Mouse (Mus musculus) stomach, embryonic 16.5 days (tissue): ENCODE results near the gene Bcl9l. TPM values are rescaled to one million over a fixed set of nuclear protein-coding genes. Genes with fewer than 3 reads are reported as not detected.
A peak's percentile ranks its signal among the peaks of the same experiment; 100 is the strongest.

Source experiments
- ATAC-seq: fragments of 200-750 bp; cut with Nextera tagmentation; 2 replicates; pipeline ENCODE4 v1.8.0; 2017; ENCODE audit warnings: moderate number of reproducible peaks, moderate TSS enrichment; ENCODE audit not compliant: insufficient read depth, low FRiP score
- H3K27ac ChIP-seq: fragments of 300-500 bp; sonication (generic); 2 replicates; pipeline ENCODE4 v1.5.1; 2014; ENCODE audit warnings: low read length
- H3K27me3 ChIP-seq: fragments of 300-500 bp; sonication (generic); 2 replicates; pipeline ENCODE4 v1.6.1; 2014; ENCODE audit warnings: low read length, control low read depth, mixed read lengths; ENCODE audit not compliant: control insufficient read depth, insufficient read depth
- H3K36me3 ChIP-seq: fragments of 300-500 bp; sonication (generic); 2 replicates; pipeline ENCODE4 v1.6.1; 2014; ENCODE audit warnings: low read length; ENCODE audit not compliant: control insufficient read depth, insufficient read depth
- H3K4me1 ChIP-seq: fragments of 300-500 bp; sonication (generic); 2 replicates; pipeline ENCODE4 v1.6.1; 2014; ENCODE audit warnings: low read length, control low read depth, mixed read lengths; ENCODE audit not compliant: control insufficient read depth, insufficient read depth
- H3K4me2 ChIP-seq: fragments of 300-500 bp; sonication (generic); 2 replicates; pipeline ENCODE4 v1.6.1; 2014; ENCODE audit warnings: low read depth, low read length, mixed read lengths
- H3K4me3 ChIP-seq: fragments of 300-500 bp; sonication (generic); replicated peaks from 2 replicates; pipeline ENCODE4 v1.5.1; 2014; ENCODE audit warnings: mild to moderate bottlenecking, low read length
- H3K9ac ChIP-seq: fragments of 300-500 bp; sonication (generic); 2 replicates; pipeline ENCODE4 v1.6.1; 2014; ENCODE audit warnings: low read length
- H3K9me3 ChIP-seq: fragments of 300-500 bp; sonication (generic); replicated peaks from 2 replicates; pipeline ENCODE4 v1.6.1; 2016; ENCODE audit warnings: low read length, control low read depth; ENCODE audit not compliant: control insufficient read depth
- WGBS: fragments of 180-500 bp; shearing (Covaris S2); extraction: QIAGEN DNeasy Blood & Tissue Kit; methylation state at CpG from one replicate; pipeline ENCODE4 v1.1.7; 2014; 5-methylcytosine and 5-hydroxymethylcytosine counted together
- polyA plus RNA-seq: library from polyadenylated mRNA; unstranded; fragments of >200 nt; fragmentation: Nextera tagmentation; extraction: Ambion mirVana; gene quantifications from 2 replicates; pipeline ENCODE4 v1.2.1, GENCODE M21; 2015

Bcl9l gene
- polyA plus RNA-seq, 1 experiment from 2014 or later: 10.6 TPM

DNA sequence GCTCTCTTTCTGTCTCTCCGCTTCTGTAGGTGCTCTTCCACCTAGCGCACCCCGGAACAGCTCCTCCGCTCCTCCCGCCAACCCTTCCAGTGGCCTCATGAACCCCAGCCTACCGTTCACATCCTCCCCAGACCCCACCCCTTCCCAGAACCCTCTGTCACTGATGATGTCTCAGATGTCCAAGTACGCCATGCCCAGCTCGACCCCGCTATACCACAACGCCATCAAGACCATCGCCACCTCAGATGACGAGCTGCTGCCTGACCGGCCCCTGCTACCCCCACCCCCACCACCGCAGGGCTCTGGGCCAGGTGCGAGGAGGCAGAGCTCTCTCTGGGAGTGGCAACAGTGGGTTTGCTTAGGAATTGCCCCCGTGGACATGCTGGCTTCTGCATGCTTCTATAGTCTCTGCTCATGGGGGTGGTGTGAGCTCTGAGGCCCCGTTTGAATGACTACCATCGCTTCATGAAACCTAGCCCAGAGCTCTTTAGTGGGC is 25.5 kb downstream of the Bcl9l start:
- no peak overlapping the region for H3K4me2 ChIP-seq
- H3K27ac ChIP-seq: no peak overlapping the region
- peaks cover 22% of the 10 kb centered on the region for H3K36me3 ChIP-seq
- H3K9ac ChIP-seq: no peak overlapping the region
- no peaks in the 10 kb centered on the region for H3K27me3 ChIP-seq
- H3K4me1 ChIP-seq: peaks cover 30% of the 10 kb centered on the region
- H3K4me3 ChIP-seq: no peak overlapping the region
- ATAC-seq: no peak
- no peaks in the 10 kb centered on the region for H3K9me3 ChIP-seq
- 79% methylated on average over 18 of the region's 18 CpGs for WGBS

- Histone ChIP-seq H3K4me1 (peaks cover 30% of the 10 kb centered on the region), H3K9me3 (no peaks in the 10 kb centered on the region), H3K27me3 (no peaks in the 10 kb centered on the region), H3K27ac (peak overlapping the region; percentile 71), H3K4me2 (peak overlapping the region; percentile 57), H3K36me3 (peaks cover 22% of the 10 kb centered on the region), H3K9ac (peak overlapping the region; percentile 65), H3K4me3 (no peak overlapping the region)
- 84% methylated on average over 19 of the region's 19 CpGs for WGBS
- no peak for ATAC-seq
Measured at GRCm38 (mm10) chr9:44508721-44509486, 26.3 kb downstream of the Bcl9l start.

DNA sequence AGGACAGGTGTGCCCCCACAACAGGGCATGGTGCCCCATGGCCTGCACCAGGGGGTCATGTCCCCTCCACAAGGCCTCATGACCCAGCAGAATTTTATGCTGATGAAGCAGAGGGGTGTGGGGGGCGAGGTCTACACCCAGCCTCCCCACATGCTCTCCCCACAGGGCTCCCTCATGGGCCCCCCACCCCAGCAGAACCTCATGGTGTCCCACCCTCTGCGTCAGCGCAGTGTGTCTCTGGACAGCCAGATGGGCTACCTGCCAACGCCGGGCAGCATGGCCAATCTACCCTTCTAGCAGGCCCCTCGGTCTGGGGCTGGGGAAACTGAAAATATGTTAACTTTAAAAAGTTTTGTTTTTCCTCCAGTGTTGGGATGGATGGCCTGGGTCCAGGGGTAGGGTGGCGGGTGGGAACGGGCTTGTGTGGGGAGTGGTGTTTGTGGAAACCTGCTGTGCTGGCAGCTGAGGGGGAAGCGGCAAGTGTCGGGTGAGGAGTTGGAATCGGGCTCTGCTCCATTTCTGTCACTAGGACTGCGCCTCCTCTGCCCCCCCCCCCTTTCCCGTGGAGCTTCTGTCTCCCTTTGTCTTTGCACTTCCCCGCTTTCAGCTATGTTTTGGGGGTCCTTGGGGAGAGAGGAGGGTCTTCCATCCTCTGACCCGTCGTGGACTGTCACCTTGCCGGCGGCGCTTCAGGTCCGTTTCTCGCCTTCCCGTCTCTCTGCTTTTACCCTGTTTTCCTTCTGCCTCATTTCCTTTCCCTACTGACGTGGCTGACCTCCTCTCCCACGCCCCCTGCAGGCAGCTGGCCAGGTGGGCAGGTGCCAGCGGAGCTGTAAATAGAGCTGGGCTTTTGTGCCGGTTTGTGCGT is 27.1 kb downstream of the Bcl9l start:
- Histone ChIP-seq H3K9ac (peak overlapping the region; percentile 65), H3K4me1 (peaks cover 30% of the 10 kb centered on the region), H3K27ac (peak overlapping the region; percentile 71)

GRCm38 (mm10) chr9:44510355-44510871 is 27.8 kb downstream of the Bcl9l start:
- no peaks in the 10 kb centered on the region for H3K9me3 ChIP-seq
- H3K27me3 ChIP-seq: no peaks in the 10 kb centered on the region
- H3K27ac ChIP-seq: peak overlapping the region; percentile 71; the same call in 1 of the 2 replicates
- no peak for ATAC-seq
- WGBS: 32% methylated on average over 9 of the region's 9 CpGs
- H3K36me3 ChIP-seq: peaks cover 22% of the 10 kb centered on the region
- peaks cover 30% of the 10 kb centered on the region for H3K4me1 ChIP-seq
- peak overlapping the region; percentile 35; the same call in 1 of the 2 replicates for H3K4me3 ChIP-seq
- H3K9ac ChIP-seq: peak overlapping the region; percentile 65
- H3K4me2 ChIP-seq: peak overlapping the region; percentile 57

More for the DNA sequence above, 27.1 kb downstream of the Bcl9l start:
- WGBS: 8% methylated on average over 27 of the region's 27 CpGs
- H3K4me2 ChIP-seq: peak overlapping the region; percentile 57
- peaks cover 22% of the 10 kb centered on the region for H3K36me3 ChIP-seq
- H3K27me3 ChIP-seq: no peaks in the 10 kb centered on the region
- peak overlapping the region; percentile 35 for H3K4me3 ChIP-seq
- ATAC-seq: peak; percentile 28; the same call in 1 of the 2 replicates
- no peaks in the 10 kb centered on the region for H3K9me3 ChIP-seq

DNA sequence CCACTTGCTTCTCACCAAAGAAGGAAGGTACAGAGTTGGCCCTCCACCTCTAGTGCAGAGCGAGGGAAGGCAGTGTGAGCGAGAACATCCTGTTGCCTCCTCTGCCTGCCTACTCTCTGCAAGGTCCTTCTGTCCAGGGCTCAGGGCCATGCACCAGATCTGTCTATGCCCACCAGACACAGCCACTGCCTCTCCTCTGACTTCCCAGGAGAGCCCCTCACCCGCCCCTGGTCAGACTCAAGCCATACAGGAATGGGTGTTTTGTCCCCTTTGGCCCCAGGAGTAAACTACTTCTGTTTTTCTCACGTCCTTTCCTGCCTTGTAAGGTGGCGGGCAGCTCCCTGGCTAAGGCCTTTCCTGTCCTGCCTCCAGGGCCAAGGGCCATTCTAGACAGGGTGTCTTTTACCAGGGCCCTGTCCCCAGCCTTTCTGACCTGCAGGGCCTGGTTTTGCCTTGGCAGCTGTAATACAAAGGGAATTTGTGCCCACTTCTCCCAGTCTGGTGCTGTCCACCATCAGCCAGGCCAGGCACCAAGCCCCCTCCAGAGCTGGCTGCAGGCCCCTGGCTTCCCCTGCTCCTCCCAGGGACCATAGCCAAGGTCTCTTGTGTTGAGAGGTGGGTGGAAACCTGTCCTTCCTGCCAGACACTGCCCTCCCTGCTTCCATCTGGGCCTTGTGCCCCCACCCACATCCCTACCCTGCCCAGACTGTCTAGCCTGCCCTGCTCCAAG is 28.4 kb downstream of the Bcl9l start:
- H3K4me2 ChIP-seq: no peak overlapping the region
- WGBS: 60% methylated on average over 5 of the region's 5 CpGs
- H3K9me3 ChIP-seq: no peaks in the 10 kb centered on the region
- peaks cover 16% of the 10 kb centered on the region for H3K36me3 ChIP-seq
- H3K4me1 ChIP-seq: peaks cover 30% of the 10 kb centered on the region
- peak overlapping the region; percentile 2; the same call in 1 of the 2 replicates for H3K9ac ChIP-seq
- no peak overlapping the region for H3K4me3 ChIP-seq
- no peak for ATAC-seq
- no peaks in the 10 kb centered on the region for H3K27me3 ChIP-seq
- H3K27ac ChIP-seq: no peak overlapping the region; the same call in 1 of the 2 replicates

- Histone ChIP-seq H3K27ac (no peak overlapping the region), H3K9ac (no peak overlapping the region), H3K4me1 (peaks cover 30% of the 10 kb centered on the region), H3K4me3 (no peak overlapping the region), H3K36me3 (peaks cover 9% of the 10 kb centered on the region), H3K9me3 (no peaks in the 10 kb centered on the region), H3K4me2 (no peak overlapping the region), H3K27me3 (no peaks in the 10 kb centered on the region)
- no peak for ATAC-seq
- WGBS: 74% methylated on average over 9 of the region's 9 CpGs
Measured at GRCm38 (mm10) chr9:44511935-44512716, 29.5 kb downstream of the Bcl9l start.

DNA sequence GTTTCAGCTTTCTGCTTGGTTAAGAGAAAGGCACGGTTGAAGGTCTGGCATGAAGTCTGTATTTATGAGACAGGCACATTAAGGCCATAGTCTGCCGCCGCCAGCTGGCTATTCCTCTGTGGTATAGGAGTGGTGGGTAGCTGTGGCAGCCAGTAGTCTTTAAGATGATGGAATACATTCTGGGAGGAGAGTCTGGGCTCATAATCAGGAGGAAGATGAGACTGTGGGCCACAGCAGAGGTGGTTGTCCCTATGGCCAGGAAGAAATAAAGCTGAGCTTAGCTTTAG is 30.0 kb downstream of the Bcl9l start:
- H3K4me1 ChIP-seq: peaks cover 30% of the 10 kb centered on the region
- H3K4me3 ChIP-seq: no peak overlapping the region
- H3K9ac ChIP-seq: no peak overlapping the region
- WGBS: 73% methylated on average over 3 of the region's 3 CpGs
- no peaks in the 10 kb centered on the region for H3K27me3 ChIP-seq
- H3K9me3 ChIP-seq: no peaks in the 10 kb centered on the region
- peaks cover 3% of the 10 kb centered on the region for H3K36me3 ChIP-seq
- no peak overlapping the region for H3K27ac ChIP-seq
- ATAC-seq: no peak
- no peak overlapping the region for H3K4me2 ChIP-seq

- 86% methylated on average over 11 of the region's 11 CpGs for WGBS
- ATAC-seq: no peak
- Histone ChIP-seq H3K9me3 (no peaks in the 10 kb centered on the region), H3K4me3 (no peak overlapping the region), H3K36me3 (no peaks in the 10 kb centered on the region; the same call in 1 of the 2 replicates), H3K27ac (no peak overlapping the region), H3K4me1 (peaks cover 30% of the 10 kb centered on the region), H3K9ac (no peak overlapping the region), H3K27me3 (no peaks in the 10 kb centered on the region), H3K4me2 (no peak overlapping the region)
Measured at GRCm38 (mm10) chr9:44513121-44513520, 30.5 kb downstream of the Bcl9l start.
